Mouse (Mus musculus): ENCODE measurements around the gene Col19a1.

Gene Col19a1

DNA sequence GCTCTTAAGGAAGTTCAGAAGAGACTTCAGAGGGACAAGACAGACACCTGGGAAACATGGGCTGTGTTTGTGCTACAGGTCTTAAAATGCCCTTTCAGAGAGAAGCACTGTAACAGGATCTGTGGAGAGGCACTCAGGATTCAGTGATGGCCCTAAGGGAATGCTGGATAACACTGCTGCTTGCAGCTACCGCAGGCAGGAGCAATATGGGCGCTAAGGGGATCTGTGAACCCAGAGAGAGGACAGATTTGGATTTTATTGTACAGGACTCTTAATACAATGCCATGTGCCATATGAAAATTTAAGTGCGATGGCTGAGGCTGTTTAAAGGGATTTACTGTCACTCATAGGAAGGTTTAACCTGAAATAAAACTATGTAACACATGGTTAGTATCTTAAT, 270.8 kb downstream of the Col19a1 start:
- no peak for DNase-seq (ENCODE audit: low read depth, low spot score)

DNA sequence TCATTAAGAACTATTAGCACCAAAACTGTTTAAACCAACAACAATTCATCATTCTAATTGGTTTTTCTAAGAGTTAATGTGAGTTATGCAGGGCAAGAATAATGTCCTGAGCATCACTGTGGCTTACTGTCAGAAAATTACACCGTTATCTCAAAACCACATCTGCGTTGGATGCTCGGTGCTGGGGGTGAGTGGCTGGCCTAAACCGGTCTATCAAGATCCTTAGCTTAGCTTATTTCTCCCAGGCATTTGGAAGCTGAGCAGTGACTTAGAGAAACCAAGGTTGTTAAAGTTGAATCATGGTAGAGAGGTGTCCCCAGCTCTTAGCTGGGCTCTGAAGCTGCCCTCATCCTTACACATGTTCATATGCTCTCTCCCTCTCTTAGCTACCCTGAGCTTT, 276.4 kb downstream of the Col19a1 start:
- DNase-seq (ENCODE audit: low read depth, low spot score) = no peak

GRCm38 (mm10) chr1:24310193-24310592, 277.1 kb downstream of the Col19a1 start:
- DNase-seq (ENCODE audit: low read depth, low spot score) = no peak

DNA sequence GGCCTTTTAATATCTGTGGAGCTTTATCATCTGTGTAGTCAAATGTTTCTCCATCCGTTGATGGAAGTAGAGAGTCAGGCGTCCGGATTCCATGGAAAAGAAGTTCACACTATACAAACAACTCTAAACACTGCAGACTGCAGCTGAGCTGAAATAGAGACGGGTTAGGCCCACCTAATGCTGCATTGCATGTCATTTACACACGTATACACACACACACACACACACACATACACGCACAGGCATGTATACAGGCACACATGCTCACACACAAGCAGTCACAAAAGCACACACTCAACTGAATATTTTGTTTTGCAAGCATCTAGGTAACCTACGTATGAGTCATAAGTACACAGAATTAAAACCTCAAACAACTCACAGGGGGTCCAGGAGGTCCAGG, 284.2 kb downstream of the Col19a1 start:
- no peak for DNase-seq (ENCODE audit: low read depth, low spot score)

DNA sequence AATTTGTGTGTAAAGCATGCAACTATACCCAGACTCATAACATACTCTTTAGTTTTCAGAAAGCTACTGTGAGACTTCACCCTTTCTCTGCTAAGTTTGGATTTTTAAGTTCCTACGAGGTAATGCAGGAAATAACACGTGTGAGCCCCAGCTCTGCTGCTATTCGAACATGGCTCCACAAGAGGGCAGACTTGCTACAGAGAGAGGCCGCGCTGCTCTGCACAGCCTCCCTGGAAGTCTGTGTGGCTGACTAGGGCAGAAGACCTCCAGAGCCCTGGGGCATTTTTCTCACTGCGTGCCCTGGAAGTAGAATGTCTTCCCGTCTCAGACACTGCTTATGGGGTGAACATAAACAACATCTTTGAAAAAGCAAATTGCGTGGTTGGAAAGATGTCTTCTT, 284.6 kb downstream of the Col19a1 start:
- DNase-seq (ENCODE audit: low read depth, low spot score) = peak; percentile 4

DNA sequence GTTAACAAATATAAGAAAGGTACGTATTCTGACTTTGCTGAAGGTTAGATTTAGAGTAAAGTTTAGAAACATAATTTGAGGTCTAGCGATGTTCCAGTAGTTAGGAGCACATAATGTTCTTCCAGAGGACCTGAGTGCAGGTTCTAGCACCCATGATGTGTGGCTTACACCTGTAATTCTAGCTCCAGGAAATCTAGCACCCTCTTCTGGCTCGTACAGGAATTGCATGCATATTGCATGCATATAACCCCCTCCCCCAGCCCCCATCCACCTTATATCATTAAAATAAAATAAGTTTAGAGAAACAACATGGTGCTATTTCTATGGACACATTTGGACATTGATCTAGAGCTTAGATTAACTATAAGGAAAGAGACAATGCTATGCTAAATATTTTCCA, 286.6 kb downstream of the Col19a1 start:
- DNase-seq (ENCODE audit: low read depth, low spot score) = no peak

DNA sequence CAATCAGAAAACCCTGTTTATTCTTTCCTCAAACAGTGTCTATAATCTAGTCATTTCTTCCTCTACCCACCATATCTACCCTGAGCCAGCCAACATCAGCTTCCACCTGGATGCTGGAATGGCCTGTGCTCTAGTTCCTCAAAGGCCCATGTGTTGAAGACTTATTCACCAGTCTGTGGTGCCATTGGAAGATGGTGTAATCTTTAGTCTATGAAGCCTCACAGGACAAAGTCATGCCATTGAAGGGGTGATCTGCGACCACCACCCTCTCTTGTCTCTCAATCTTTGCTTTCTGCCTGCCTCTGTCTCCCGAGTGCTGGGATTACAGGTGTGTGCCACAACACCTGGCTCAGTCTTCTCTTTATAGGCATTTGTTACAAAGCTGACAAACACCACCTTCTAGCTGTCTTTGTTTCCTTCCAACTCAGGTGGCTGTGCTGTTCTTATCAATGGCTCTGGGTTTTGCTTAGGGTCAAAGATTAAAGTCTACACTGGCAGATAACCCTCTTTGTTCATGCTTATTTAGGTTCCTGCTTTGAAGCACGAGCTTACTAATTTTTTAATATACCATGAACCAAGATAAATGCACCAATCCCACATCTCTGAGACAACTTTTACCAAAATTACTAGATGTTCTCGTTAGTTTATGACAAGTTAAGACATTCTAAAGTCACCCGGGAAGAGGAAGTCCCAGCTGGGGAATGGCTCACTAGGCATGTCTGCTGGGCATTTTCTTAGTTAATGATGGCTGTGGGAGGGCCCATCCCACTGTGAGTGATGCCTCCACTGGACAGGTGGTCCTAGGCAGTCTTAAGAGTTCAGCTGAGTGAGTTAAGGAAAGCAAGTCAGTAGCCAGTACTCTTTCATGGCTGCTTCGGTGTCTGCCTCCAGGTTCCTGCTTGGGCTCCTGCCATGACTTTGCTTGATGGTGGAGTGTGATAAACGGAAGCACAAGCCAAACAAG, 292.0 kb downstream of the Col19a1 start:
- DNase-seq (ENCODE audit: low read depth, low spot score) = no peak

DNA sequence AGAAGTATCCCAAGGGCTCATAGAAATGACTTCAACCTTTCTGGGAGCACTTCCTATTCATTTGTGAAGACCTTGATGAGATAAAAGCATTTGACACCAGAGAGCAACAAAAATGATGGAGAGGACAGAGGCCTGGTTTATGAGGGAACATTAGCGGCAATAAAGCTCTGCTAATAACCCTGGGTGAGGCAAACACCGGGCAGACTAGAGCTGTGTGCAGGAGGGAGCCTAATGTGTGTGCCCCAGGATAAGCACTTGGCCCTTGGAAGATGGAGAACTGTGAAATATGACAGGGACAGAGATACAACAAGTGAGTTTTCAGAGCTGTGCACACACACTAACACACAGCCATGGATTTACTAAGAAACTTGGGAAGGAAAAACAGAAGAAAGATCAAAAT, 294.8 kb downstream of the Col19a1 start:
- DNase-seq (ENCODE audit: low read depth, low spot score) = no peak

- peak; percentile 38 for DNase-seq (ENCODE audit: low read depth, low spot score)
Observed at GRCm38 (mm10) chr1:24286360-24286759, 300.9 kb downstream of the Col19a1 start.

DNA sequence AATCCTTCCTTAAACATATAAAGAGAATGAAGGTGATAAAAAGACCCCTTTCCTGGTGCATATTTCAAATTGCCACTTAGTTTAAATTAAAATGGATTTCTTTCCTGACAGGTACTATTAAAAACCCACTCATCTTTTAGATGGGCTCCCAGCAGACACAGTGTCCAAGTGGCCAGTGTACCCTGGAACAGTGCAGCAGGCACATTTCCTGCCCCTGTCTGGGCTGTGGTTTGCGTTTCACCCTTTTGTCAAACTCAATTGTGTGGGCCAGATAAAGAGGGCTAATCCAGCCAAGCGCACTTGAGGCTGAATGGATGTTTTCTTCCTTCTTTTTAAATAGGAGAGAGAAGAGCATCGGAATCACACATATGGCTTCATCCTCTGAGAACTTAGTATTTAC, 320.2 kb downstream of the Col19a1 start:
- no peak for DNase-seq (ENCODE audit: low read depth, low spot score)

DNA sequence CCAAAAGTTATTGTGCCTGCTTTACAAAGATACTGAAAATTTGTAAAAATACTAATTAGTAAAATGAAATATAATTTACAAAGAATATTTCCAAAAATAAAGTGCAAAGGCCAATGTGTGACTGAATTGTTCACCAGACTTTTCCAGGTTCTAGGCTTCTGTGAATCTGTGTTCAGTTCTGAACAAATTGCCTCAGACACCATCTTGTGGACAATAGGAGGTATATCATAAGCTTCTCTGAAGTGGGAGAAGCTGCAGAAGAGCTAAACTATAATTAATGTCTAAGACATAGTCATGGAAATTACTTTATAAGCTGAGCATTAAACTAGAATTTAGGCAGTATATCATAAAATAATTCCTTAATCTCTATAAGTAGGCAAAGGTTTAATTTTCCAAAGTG, 326.1 kb downstream of the Col19a1 start:
- no peak for DNase-seq (ENCODE audit: low read depth, low spot score)

GRCm38 (mm10) chr1:24259419-24259818, 327.9 kb downstream of the Col19a1 start:
- no peak for DNase-seq (ENCODE audit: low read depth, low spot score)

- no peak for DNase-seq (ENCODE audit: low read depth, low spot score)
Observed at GRCm38 (mm10) chr1:24257961-24258360, 329.3 kb downstream of the Col19a1 start.

- peak; percentile 7 for DNase-seq (ENCODE audit: low read depth, low spot score)
Observed at GRCm38 (mm10) chr1:24249105-24249664, 338.1 kb downstream of the Col19a1 start.

DNA sequence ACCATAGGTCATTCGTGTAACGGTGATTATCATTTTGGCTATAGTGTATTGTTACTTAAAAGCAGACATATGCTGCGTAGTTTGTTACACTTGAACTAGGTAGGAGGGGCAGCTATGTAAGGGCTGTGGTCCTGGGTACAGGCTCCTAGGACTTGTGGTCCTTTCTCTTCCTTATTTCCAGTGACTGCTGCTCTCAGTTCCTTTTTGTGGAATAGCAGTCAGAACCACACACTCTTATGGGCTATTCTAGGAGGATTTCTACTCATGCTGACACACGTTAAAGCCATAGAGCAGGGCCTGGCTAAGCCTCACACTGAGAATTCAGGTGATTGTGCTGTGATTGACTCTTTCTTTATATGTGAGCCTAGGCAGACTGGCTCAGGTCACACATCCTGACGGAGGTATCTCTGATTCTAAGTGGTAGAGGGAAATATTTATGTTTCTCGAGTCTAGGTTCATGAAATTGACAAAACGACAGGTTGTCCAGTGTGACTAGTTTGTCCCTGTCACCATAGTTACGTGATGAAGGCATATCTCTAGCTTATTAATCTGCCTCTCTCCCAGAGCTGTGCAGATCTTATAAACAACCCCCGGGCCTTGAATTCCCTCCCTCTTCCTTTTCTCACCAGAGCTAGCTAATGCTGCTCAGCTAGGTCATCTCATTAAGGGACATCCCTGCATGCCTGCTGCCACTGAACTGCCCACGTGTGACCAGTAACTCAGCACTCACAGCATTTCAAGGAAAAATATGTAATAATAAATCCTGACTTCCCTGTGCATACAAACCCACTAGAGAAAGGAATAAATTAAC, 338.8 kb downstream of the Col19a1 start:
- DNase-seq (ENCODE audit: low read depth, low spot score) = no peak

- no peak for DNase-seq (ENCODE audit: low read depth, low spot score)
Observed at GRCm38 (mm10) chr1:24245700-24246375, 341.4 kb downstream of the Col19a1 start.

DNA sequence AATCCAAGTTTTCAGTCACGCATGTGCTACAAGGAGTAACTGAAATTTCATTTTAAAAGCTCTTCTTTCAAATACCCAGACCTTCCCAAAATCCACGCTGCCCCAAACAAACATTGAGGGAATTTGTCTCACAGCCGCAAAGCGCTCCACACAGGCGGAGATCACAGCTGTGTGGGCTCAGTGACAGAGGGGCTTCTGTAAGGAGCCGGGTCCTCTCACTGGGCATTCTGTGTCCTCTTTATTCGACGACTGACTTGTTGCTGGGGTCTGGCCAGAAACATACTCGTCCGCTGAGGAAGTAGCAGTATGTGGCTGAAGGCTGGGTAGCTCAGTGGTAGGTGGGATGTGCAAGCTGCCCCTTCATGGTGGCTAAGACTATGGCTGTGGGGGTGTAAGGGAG, 342.3 kb downstream of the Col19a1 start:
- no peak for DNase-seq (ENCODE audit: low read depth, low spot score)

- no peak for DNase-seq (ENCODE audit: low read depth, low spot score)
Observed at GRCm38 (mm10) chr1:24240039-24240691, 347.1 kb downstream of the Col19a1 start.

DNA sequence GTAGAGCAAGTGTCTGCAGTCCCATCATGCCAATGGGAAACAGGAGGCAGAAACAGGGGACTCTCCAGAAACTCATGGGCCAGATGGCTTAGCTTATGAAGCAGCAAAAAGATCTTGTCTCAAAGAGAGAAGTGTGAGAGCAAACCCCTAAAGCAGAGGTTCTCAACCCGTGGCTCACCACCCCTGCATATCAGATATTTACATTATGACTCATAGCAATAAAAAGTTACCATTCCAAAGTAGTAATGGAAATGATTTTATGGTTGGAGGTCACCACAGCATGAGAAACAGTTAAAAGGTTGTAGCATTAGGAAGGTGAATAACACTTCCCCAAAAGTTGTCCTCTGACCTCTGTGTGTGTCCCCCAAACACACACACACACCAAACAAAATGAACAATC, 350.9 kb downstream of the Col19a1 start:
- no peak for DNase-seq (ENCODE audit: low read depth, low spot score)

DNA sequence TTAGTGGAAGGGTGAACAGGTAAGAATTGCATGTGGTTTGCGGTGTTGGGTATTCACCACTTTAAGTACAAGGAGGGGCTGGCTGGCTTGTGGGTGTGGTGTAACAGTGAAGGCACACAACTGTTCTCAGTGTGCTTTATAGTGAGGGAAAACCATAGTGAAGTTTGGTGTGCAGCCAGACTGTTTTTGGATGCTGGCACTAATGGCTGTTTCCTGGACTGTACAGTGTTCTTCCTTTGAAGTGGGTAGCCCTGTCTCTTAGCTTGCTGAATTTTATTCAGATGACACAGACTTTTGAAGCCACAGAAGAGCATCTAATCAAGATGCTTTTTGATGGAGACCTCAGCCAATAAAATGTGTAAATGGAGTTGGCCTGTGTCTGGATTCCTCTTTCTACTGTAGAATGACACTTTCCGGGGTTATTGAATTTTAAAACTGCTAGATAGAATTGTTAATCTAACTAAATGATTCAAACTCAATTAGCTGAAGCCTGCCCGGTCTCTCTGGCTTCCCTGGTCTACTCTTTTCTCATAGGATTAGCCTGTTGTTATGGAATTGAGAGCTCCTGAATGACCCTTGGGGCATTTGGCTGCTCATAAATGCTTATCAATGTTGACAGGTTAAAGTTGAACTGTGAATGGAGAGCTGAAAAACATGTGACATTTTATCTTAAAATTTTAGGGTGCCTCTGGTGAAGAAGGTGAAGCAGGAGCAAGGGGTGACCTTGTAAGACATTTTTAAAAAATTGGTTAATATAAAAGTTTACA, 355.6 kb downstream of the Col19a1 start:
- no peak for DNase-seq (ENCODE audit: low read depth, low spot score)
